Mouse (Mus musculus) naive thymus-derived CD4-positive, alpha-beta T cell, adult 2 months (primary cell): ENCODE data around the gene Pcid2.

Source experiments
- DNase-seq: peaks from one replicate; pipeline ENCODE4 v3.0.0-alpha.2; 2011; ENCODE audit warnings: low read depth

Pcid2 gene

DNA sequence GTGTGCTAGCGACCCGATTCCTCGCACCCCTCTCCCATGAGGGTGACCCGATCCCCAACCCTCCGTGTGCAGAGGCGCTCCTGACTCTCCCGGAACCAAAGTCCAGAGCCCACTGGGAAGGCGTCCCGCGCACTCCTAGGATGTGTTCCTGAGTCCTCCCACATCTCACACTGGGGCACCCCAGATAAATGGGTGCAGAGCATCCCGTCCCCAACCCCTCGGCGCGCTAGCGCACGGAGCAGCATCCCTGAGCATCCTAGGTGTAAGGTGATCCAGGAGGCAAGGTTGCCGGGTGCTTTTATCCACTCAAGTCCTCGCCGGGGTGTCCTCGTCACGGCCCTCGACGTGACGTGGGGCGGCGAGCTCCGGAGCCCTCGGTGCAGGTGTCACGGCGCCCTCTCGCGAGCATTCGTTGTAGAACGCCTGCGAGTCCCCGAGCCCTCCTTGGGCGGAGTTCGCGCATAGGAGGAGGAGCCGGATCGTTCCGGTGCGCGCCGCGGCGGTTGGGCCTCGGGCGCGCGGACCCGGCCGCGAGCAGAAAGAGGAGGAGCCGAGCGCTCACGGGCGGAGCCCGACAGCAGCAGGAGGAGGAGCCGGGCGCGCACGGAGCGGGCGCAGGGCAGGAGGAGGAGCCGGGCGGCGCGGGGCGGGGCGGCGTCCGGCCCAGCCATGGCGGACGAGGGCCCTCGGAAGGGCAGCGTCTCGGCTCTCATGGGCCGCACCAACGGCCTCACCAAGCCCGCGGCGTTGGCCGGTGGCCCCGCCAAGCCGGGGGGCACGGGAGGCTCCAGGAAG is at the start of gene Pcid2, which contains the start of gene Cul4a:
Pcid2 (minus strand) TSS at position 373 of the 795 bp plus-strand sequence.
Cul4a (plus strand) TSS at position 535 of the 795 bp plus-strand sequence.
- peak; percentile 100 for DNase-seq

DNA sequence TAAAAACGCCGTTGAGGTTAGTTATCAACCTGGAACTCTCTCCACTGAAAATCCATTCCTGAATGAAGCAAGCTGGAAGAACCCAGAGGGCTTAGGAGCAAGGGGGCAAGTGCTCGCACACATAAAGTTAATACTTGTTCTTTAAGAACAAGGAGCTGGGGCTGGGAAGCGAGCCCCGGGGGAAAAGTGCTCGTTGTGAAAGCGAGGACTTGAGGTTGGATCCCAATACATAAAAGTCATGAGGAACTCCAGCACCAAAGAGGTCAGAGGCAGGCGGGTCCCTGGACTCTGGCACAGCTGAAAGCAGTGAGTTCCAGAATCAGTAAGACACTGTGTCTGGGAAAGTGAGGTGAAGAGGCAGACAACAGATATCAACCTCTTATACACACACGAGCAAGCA is 48.8 kb upstream of the Pcid2 start:
- no peak for DNase-seq

DNA sequence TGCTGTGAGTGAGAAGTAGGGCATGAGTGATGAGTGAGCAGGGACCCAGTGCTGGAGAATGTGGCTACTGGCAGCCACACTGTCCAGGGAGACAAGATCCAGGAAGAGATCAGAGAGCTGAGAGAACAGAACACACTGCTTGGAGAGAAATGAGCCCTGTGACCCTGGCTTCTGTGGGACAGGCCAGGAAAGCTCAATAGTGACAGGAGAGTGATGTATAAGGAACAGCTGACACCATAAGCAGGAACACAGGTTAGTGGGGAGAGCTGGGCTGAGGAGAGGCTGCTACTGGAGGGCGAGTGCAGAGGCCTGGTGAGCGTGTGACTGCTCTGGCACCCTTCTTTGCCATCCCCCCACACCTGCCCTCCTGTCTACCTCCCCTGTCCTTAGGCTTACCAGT is 45.7 kb upstream of the Pcid2 start:
- DNase-seq = no peak

DNA sequence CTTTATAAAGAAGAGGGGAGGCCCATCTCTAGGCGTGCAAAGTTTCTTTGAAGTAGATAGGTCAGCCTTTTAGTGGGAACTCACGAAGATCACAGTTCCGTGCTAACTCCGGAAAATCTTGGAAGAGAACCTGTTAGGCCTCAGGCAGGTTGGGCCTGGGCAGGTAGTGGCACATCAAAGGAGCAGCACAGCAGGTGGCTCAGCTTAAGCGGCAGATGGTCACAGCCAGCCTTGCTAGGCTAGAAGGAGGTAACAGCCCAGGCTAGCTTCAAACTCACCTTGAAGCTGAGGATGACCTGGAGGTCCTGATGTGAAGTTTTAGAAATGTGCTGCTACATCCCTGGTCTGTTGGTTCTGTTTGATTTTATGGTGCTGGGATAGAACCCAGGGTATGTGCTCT is 44.6 kb upstream of the Pcid2 start:
- DNase-seq = no peak

DNA sequence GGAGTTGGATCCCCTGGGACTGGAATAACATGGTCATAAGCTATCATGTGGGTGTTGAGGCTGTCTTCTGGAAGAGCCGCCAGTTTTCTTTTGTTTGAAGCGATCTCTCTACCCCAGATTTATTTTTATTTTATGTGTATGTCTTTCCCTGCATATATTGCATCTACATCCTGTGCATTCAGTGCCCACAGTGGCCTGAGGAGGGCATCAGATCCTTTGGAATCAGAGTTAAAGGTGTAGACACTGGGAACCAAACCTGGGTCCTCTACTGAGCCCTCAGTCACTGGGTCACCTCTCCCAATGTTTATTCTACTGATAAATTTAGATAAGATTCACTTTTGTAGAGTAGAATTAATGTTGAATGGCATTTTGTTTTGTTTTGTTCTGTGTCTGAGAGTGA is 44.0 kb upstream of the Pcid2 start:
- DNase-seq = no peak

DNA sequence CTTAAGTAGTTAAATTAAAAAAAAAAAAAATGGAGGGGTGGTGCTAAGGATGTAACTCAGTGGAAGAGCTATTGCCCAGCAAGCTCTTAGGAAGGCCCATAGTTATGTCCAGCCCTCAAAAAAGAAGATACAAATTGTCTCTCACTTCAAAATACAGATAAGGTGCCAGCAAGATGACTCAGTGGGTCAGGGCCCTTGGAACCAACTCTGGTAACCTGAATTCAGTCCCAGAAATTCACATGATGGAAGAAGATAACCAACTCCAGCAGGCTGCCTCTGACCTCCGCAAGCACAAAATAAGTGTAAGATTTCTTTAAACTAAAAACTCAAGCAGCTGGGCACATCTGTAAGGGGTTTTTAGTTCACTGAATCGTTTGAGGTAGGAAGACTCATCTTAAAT is 43.2 kb upstream of the Pcid2 start:
- no peak for DNase-seq

DNA sequence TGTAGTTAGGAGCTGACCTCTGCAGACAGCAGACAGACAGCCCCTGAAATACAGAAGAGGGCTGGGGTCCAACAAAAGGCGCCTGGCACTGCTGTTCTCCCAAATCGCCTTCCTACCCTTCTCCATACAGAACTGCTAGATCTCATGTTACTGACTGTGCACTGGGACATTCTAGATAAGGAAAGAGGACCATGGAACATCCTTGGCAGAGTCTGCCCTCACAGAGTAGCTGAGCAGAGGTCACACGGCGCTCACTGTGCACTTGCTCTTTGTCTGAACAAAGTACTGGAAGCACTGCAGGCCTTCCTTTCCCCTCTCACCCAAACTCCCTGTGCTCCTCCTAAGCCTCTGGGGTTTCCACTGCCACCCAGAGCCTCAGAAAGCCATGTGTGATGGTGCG is 36.4 kb upstream of the Pcid2 start:
- DNase-seq = no peak

DNA sequence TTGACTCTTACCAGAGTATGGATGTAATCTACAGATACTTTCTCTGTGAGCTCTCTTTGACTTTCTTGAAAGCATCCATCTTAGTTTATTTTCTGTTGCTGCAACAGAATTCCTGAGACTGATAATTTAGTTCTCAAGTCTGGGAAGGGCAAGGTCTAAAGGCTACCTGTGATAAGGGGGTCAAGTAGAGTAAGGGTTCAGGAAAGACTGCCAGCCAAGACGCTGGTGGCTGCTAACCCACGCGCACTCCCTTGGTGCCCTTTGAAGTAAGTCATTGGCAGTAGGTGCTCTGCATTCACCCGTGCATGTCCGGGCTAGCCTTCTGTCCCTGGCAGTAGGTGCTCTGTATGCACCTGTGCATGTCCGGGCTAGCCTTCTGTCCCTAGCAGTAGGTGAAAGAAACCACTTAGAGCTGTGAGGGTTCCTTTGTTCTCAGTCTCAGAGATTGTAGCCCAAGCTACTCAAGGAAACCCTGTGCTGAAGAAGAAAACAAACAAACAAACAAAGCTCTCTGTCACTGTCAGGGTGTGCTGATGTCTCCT is 34.5 kb upstream of the Pcid2 start:
- no peak for DNase-seq

DNA sequence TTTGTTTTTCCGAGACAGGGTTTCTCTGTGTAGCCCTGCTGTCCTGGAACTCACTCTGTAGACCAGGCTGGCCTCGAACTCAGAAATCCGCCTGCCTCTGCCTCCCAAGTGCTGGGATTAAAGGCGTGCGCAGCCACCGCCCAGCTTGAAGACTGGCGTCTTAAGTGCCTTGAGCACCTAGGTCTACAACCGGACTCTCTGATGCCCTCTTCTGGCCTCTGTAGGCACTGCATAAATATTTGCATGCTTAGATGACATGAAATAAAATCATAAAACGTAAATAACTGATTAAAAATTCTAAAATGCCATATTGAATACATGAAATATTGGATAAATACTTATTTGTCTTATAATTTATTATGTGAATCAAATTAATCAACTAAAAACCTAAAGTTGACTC is 27.0 kb upstream of the Pcid2 start:
- DNase-seq = peak; percentile 79

DNA sequence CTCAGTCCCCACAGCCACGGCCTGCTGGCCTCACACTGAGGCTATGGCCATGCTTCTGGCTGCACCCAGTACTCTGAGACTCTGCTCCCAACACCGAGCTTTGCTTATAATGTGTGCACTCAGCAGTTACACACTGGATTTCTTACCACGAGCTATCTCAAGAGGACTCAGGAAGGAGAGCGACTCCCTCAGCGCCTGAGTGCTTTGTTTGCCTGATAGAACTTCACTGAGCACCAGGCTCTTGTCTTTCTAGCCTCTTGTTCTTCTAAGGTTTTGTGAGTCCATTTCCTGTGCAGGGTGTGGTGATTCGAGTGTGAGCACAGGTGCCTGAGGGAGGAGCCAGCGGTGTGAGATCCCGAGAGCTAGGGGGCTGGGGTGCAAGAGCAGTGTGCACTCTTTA is 19.6 kb upstream of the Pcid2 start:
- DNase-seq = no peak

DNA sequence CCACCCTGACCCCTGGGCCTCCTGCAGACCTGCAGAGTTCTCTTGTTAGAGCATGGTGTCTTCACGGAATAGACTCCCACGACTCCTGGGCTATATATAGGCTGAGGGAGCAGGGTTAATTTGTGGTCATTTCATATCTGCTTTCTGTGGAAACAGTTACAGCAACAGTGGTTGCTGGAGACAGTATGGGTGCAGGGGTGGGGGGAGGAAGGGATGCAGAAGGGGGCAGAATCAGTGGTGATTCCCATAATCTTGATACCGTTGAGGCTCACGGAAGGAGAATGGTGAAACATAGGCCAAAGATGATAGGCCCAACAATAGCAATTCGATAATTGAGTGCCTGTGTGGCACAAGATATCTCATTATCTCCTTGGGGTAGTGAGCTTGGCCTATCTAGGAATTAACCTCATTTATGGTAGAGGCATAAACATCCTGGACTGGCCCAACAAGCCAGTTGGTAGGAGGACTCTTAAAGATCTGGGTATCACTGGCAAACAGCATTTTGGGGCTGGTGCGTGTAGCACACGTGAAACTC is 17.7 kb upstream of the Pcid2 start:
- no peak for DNase-seq

DNA sequence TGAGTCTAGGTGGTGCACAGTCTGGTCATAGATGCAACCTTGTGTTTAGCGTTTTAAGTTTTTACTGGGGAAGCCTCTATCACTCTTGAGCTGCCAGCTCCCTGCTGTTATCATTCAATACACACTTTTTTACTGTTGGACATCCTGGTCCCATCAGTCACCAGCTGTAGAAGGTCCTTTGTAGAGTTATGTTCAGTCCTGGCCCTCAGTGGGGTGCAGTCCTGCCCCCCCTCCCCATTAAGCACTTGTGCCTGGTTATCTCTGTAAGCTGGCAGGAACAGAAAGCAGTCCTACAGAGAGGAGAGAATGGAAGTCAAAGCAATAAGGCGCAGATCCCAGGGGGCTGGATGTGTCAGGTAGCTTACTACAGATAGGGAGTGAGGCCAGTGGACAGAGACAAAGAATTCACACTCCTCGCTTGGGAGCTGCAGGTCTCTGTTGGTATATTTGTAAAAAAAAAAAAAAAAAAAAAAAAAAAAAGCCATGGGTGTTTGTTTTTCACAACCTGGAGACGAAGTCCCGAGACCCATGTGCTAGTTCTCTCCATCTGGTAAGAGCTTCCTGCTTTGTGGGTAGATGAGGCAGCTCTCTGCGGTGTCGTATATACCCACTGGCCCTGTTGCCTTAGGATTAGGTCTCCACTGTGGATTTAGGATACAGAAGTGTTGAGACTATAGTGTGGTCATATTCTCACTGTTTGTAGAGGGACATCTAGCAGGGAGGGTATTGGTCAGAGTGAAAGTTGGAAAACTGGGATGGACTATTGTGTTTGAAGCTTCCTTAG is 15.8 kb upstream of the Pcid2 start:
- DNase-seq = no peak

DNA sequence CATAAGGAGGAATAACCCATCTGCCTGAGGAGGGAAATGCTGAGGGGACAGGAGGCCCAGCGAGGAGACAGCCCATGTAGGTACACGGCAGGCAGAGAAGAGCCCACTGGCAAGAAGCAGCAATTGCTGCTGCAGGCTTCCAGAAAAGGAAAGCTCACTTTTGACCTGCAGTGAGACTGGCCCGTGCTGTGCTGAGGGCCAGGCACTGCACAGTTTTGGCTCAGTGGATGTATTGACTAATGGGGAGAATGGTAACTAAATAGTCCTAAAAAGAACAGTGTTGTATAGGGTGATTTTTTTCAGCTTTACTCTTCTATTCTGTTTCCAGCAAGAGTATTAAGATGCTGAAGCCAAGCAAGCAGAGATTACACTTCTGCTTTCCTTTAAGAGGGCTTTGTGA is 13.3 kb upstream of the Pcid2 start:
- DNase-seq = no peak

DNA sequence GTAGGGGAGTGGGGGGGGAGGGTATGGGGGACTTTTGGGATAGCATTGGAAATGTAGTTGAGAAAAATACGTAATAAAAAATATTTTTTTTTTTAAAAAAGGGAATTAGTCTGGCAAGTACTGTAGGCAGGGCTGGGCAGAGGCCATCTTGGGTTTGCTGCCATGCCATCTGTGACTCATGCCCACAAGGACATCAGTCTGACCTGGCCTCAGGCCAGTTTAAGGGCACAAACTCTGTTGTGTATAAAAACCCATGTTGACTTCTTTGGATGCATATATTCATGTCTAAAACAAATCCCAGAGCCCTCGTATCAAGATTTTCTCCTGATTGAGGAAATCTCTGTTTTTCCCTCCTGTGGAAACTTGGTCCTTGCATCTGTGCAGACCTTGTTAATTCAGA is 11.8 kb upstream of the Pcid2 start:
- no peak for DNase-seq

DNA sequence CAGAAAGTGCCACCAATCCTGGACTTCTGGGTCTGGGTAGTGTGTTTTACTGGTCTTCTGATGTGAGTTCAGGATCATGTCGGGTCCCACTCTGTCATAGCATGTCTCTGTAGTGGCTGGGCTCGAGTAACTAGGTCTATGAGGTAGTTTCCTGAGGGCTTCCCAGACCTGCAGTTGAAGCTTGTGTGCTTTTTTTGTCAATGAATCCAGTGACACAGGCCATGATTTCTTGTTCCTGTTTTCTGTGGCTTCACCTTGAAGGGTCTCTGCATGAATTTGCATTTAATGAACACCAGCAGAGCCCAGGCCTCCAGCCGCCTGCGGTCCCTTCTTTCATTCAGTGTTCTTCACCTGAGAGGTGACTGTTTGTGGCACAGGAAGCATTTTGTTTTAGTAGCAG is 8.0 kb upstream of the Pcid2 start:
- no peak for DNase-seq

DNA sequence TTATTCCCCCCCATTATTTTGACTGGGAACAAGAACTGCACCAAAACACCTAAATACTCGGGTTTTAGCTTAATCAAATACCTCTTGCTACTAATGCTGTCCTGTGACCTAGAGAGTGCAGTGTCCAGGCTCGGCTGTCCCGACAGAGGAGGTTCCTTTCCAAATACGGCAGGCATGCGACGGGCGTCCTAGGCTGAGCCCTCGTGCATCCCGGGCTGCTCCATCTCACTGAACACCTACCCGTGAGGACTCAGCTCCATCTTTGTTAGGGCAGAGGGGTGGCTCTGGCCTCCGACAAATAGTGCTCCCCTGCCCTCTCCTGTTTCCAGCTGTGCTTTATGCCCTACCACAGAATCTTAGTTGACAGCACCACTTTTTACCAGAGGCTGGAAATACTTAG is 6.7 kb upstream of the Pcid2 start:
- no peak for DNase-seq

DNA sequence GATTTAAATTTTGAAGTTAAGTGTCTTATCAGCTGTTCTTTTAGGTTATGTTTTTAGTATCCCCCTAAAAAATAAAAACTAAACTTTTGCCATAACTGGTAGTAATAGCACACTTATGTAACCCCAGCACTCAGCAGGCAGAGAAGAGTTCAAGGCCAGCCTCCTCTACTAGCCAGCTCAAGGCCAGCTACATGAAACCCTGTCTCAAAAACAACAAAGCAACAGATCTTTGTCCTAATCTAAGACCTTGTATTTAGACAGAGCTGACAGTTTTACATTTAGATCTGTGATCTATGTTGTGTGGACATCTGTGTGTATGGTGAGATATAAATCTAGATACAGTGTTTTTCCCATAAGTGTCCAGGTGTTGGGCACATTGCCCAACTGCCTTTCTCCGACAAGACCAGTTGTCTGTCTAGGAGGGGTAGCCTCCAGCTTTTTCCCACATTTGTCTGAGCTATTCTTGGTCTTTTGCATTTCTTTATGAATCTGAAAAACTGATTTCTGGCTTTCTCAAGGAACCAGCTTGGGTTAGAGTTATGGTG is 4.2 kb upstream of the Pcid2 start:
- no peak for DNase-seq

DNA sequence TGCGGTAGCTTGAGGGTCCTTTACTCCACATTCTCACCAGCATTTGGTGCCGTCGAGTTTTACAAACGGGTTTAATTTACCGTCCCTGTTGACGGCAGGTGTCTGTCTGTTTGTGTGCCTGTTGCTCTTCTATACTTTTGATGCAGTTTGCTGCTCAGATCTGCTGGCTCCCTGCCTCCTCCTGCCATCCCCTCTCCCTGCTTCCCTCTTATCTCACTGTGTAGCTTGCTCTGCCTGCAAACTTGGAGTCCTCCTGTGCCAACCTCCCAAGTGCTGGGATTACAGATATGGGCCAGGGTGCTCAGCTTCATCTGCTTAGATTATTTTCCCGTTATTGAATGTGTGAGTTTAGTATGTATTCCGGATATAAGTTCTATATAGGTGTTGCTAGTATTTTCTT is 3.7 kb upstream of the Pcid2 start:
- no peak for DNase-seq

DNA sequence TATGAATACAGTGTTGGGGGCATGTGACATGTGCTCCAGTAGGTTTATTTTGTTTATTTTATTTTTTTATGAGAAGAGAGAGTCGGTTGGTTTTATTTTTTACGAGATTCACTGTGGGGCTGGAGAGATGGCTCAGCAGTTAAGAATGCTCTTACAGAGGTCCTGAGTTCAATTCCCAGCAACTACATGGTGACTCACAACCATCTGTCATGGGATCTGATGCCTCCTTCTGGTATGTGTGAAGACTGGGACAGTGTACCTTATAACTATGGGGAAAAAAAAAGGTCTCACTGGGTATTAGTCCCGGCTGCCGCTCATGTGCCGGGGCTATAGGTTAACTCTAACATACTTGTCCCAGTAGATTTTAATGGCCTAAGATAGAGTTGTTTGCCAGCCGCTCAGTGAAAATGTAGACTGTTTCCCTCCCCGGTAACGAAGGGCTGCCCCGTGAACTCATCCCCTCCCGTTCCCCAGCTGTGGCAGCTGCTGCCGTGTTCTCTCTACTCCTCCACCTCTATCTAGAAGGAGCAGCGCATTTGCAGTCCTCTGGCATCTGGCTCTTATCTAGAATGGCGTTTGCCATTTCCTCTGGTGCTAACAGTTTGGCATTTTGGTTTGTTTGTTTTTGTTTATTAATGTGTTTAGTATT is 2.9 kb upstream of the Pcid2 start:
- no peak for DNase-seq

DNA sequence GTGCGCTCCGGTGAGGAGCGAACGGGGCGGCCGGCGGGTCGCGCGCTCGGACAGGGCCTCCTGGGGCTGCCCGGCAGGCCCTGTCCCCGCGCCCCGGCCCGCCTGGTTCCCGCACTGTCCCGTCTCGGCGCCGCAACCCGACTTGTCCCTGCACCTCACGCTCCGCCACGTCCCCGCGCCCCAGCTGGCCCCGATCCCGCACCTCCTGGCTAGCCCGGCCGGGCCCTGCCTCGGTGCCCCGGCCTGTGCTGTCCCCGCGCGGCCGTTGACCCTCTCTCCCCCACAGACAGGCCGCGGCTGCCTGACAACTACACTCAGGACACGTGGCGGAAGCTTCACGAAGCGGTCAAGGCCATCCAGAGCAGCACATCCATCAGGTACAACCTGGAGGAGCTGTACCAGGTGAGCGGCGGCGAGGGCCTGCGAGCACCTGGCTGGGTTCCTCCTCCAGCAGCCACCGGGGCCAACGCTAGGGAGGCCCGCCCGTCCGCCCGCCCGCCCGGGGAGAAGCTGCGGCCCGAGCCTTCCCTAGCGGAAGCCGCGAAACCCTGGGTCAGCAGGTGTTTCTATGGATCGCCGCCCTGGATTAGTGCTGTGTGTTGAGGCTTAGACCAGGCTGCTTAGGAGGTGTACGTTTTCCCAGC is 771 bp upstream of the Pcid2 start:
- DNase-seq = no peak

DNA sequence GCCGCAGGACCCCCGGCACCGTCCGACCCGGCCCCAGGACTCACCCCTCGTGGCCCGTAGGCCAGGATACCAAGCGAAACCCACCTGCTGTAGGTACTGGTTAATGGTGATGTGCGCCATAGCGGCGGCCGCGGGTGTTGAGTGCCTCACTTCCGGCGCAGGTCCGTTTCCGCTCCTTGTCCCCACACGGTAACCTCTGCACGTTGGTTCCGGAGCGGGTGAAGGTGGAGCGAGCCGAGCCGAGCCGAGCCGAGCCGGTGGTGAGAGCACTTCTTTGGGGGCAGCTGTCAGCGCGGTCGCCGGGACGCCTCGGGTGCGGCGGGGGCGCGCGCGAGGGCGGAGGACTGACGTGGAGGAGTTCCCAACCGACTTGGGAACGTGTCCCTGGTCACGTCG is 570 bp downstream of the Pcid2 start:
- peak; percentile 94 for DNase-seq

DNA sequence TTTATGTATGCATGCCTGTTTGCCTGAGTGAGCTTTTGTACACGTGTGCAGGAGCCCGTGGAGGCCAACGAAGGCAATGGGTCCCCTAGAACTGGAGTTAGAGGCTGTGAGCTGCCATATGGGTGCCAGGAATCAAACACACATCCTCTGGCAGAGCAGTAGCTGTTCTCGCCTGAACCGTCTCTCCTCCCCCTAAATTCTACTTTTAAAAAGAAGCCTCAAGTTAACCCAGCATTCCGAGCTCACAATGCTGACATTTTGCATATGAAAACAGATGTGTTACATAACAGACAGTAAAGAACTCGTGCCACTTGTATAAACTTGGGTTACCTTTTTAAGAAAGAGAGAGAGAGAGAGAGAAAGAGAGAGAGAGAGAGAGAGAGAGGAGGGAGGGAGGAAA is 27.7 kb downstream of the Pcid2 start:
- no peak for DNase-seq
